ENCODE assay signal across 2 mouse cellular contexts in the genomic region with DNA sequence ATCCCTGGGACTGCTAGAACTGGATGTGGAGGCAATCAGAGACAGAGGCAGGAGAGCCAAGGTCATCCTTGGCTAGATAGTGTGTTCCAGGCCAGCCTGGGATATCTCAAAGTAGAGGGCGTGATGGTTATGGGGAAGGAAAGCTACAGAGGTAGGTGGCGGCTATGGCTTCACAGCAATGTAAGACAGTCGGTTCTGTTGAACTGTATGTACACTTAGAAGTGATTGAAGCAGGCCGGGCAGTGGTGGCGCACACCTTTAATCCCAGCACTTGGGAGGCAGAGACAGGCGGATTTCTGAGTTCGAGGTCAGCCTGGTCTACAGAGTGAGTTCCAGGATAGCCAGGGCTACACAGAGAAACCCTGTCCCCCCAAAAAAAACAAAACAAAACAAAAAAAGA. TPM values are rescaled to one million over a fixed set of nuclear protein-coding genes. Genes with fewer than 3 reads are reported as not detected.
"Had no signal": no experiment of that assay in that cellular context is flagged by ENCODE, and none has a peak within 500 bp of the region (broad histone marks: within the 10 kb centered on the region; RNA-seq: fewer than 3 reads in every experiment).

No protein-coding gene starts in this region.

RNA-seq across cellular contexts. Expression of a gene that starts 35.6 kb away (rescaled TPM):
- total RNA-seq: hematopoietic stem cell, adult 5-6 weeks had no signal
- polyA plus RNA-seq: inflammation-experienced regulatory T-cells, adult 6 months had no signal
